Mouse (Mus musculus): Measurements from ENCODE around the gene Srr. TPM values are rescaled to one million over a fixed set of nuclear protein-coding genes. Genes with fewer than 3 reads are reported as not detected.

Srr gene
- polyA plus RNA-seq, 1 experiment from 2014 or later, result 19.2 TPM

DNA sequence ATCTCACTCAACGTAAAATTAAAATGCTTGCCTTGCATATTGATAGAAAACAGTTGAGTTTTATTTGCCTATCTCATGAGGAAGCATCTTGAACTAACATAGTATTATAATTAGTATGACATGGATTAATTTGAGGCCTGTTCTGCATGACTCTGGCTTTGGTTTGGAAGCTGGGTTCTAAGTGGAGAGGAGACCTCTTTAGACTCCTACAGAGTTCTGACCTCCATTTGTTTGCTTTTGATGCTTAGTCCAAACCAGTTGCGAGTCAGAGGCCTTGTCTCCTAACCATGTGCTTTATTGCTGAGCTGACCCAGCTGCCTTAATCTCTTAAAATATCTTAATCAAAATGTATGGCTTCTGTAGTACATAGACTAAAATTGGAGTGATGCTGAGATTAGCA, 31.9 kb upstream of the Srr start:
- ATAC-seq (replicated peaks; ENCODE audit: insufficient number of reproducible peaks, low FRiP score, low TSS enrichment), result no peak
- Histone ChIP-seq H3K4me2 (no peak overlapping the region), H3K4me3 (ENCODE audit: low read depth, low read length) (no peak overlapping the region), H3K4me1 (ENCODE audit: control insufficient read depth, insufficient read depth, low read length) (peaks cover 5% of the 10 kb centered on the region; the same call in 1 of the 2 replicates), H3K27me3 (ENCODE audit: control insufficient read depth, insufficient read depth, low read length) (no peaks in the 10 kb centered on the region), H3K9me3 (replicated peaks; ENCODE audit: control insufficient read depth, low read length) (no peaks in the 10 kb centered on the region), H3K36me3 (ENCODE audit: control insufficient read depth, insufficient read depth, low read length) (no peaks in the 10 kb centered on the region), H3K27ac (ENCODE audit: low read depth, low read length) (no peak overlapping the region), H3K9ac (ENCODE audit: low read depth, low read length) (no peak overlapping the region)
- WGBS (ENCODE audit: insufficient replicate concordance), result 88% methylated on average over 2 of the region's 2 CpGs

DNA sequence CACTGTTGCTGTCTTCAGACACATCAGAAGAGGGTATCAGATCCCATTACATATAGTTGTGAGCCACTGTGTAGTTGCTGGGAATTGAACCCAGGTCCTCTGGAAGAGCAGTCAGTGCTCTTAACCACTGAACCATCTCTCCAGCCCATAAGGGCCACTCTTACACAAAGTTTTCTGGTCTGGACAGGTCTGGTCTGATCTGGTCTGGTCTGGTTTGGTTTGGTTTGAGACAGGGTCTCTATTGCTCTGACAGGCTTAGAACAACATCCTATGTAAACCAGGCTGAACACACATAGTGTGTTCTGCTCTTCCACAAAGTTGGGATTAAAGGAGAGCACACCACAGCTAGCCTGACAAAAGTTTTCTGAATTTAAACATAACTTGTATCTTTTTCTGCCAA, 30.3 kb upstream of the Srr start:
- ATAC-seq (replicated peaks; ENCODE audit: insufficient number of reproducible peaks, low FRiP score, low TSS enrichment), result no peak
- H3K9ac ChIP-seq (ENCODE audit: low read depth, low read length), result no peak overlapping the region
- H3K27me3 ChIP-seq (ENCODE audit: control insufficient read depth, insufficient read depth, low read length), result no peaks in the 10 kb centered on the region
- H3K36me3 ChIP-seq (ENCODE audit: control insufficient read depth, insufficient read depth, low read length), result no peaks in the 10 kb centered on the region
- H3K4me3 ChIP-seq (ENCODE audit: low read depth, low read length), result no peak overlapping the region
- no peaks in the 10 kb centered on the region for H3K9me3 ChIP-seq (replicated peaks; ENCODE audit: control insufficient read depth, low read length)
- no peak overlapping the region for H3K27ac ChIP-seq (ENCODE audit: low read depth, low read length)
- H3K4me2 ChIP-seq, result no peak overlapping the region
- peaks cover 5% of the 10 kb centered on the region; the same call in 1 of the 2 replicates for H3K4me1 ChIP-seq (ENCODE audit: control insufficient read depth, insufficient read depth, low read length)

- Histone ChIP-seq H3K27me3 (ENCODE audit: control insufficient read depth, insufficient read depth, low read length) (no peaks in the 10 kb centered on the region), H3K9ac (ENCODE audit: low read depth, low read length) (no peak overlapping the region), H3K9me3 (replicated peaks; ENCODE audit: control insufficient read depth, low read length) (no peaks in the 10 kb centered on the region), H3K4me2 (no peak overlapping the region), H3K27ac (ENCODE audit: low read depth, low read length) (no peak overlapping the region), H3K36me3 (ENCODE audit: control insufficient read depth, insufficient read depth, low read length) (no peaks in the 10 kb centered on the region), H3K4me3 (ENCODE audit: low read depth, low read length) (no peak overlapping the region), H3K4me1 (ENCODE audit: control insufficient read depth, insufficient read depth, low read length) (peaks cover 5% of the 10 kb centered on the region; the same call in 1 of the 2 replicates)
- ATAC-seq (replicated peaks; ENCODE audit: insufficient number of reproducible peaks, low FRiP score, low TSS enrichment), result no peak
These were observed 29.2 kb upstream of the Srr start for GRCm38 (mm10) chr11:74954901-74955300.

DNA sequence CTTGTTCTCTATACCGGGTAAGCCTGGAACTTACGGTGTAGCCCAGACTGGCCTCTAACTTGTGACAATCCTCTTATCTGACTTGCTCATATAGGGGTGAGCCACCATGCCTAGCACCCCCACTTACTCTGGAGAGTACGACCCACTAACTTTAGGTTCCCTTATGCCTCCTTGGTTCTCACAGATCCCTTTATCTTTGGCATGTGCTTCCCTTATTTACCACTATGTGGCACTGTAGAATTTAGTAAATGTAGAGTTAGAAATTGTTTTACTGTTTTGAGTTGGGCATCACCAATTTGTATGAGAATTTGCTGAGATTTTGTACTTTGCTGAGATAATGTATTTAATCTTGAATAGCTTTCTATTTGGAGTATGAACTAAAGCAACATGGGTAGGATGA, 20.6 kb upstream of the Srr start:
- Histone ChIP-seq H3K36me3 (ENCODE audit: control insufficient read depth, insufficient read depth, low read length) (peaks cover 8% of the 10 kb centered on the region; the same call in 1 of the 2 replicates), H3K27ac (ENCODE audit: low read depth, low read length) (no peak overlapping the region), H3K4me3 (ENCODE audit: low read depth, low read length) (no peak overlapping the region), H3K9me3 (replicated peaks; ENCODE audit: control insufficient read depth, low read length) (no peaks in the 10 kb centered on the region), H3K9ac (ENCODE audit: low read depth, low read length) (no peak overlapping the region), H3K4me1 (ENCODE audit: control insufficient read depth, insufficient read depth, low read length) (no peaks in the 10 kb centered on the region), H3K27me3 (ENCODE audit: control insufficient read depth, insufficient read depth, low read length) (no peaks in the 10 kb centered on the region), H3K4me2 (no peak overlapping the region)
- 66% methylated on average over 3 of the region's 3 CpGs for whole genome bisulfite sequencing (ENCODE audit: insufficient replicate concordance)
- ATAC-seq (replicated peaks; ENCODE audit: insufficient number of reproducible peaks, low FRiP score, low TSS enrichment), result no peak

GRCm38 (mm10) chr11:74930391-74930790, 4.6 kb upstream of the Srr start:
- Histone ChIP-seq H3K4me3 (ENCODE audit: low read depth, low read length) (no peak overlapping the region), H3K27ac (ENCODE audit: low read depth, low read length) (no peak overlapping the region), H3K4me2 (no peak overlapping the region), H3K27me3 (ENCODE audit: control insufficient read depth, insufficient read depth, low read length) (no peaks in the 10 kb centered on the region), H3K9ac (ENCODE audit: low read depth, low read length) (no peak overlapping the region), H3K9me3 (replicated peaks; ENCODE audit: control insufficient read depth, low read length) (no peaks in the 10 kb centered on the region), H3K36me3 (ENCODE audit: control insufficient read depth, insufficient read depth, low read length) (peaks cover 11% of the 10 kb centered on the region), H3K4me1 (ENCODE audit: control insufficient read depth, insufficient read depth, low read length) (peaks cover 9% of the 10 kb centered on the region)
- 91% methylated on average over 7 of the region's 7 CpGs for WGBS (ENCODE audit: insufficient replicate concordance)
- no peak for ATAC-seq (replicated peaks; ENCODE audit: insufficient number of reproducible peaks, low FRiP score, low TSS enrichment)

GRCm38 (mm10) chr11:74929111-74929510, 3.4 kb upstream of the Srr start:
- peaks cover 6% of the 10 kb centered on the region for H3K36me3 ChIP-seq (ENCODE audit: control insufficient read depth, insufficient read depth, low read length)
- no peak overlapping the region for H3K9ac ChIP-seq (ENCODE audit: low read depth, low read length)
- H3K4me2 ChIP-seq, result no peak overlapping the region
- H3K9me3 ChIP-seq (replicated peaks; ENCODE audit: control insufficient read depth, low read length), result no peaks in the 10 kb centered on the region
- WGBS (ENCODE audit: insufficient replicate concordance), result 78% methylated on average over 4 of the region's 4 CpGs
- H3K27ac ChIP-seq (ENCODE audit: low read depth, low read length), result no peak overlapping the region
- ATAC-seq (replicated peaks; ENCODE audit: insufficient number of reproducible peaks, low FRiP score, low TSS enrichment), result no peak
- no peaks in the 10 kb centered on the region for H3K27me3 ChIP-seq (ENCODE audit: control insufficient read depth, insufficient read depth, low read length)
- no peak overlapping the region for H3K4me3 ChIP-seq (ENCODE audit: low read depth, low read length)
- H3K4me1 ChIP-seq (ENCODE audit: control insufficient read depth, insufficient read depth, low read length), result peaks cover 15% of the 10 kb centered on the region

GRCm38 (mm10) chr11:74927236-74927725, 1.5 kb upstream of the Srr start:
- Histone ChIP-seq H3K27ac (ENCODE audit: low read depth, low read length) (no peak overlapping the region), H3K4me1 (ENCODE audit: control insufficient read depth, insufficient read depth, low read length) (peaks cover 15% of the 10 kb centered on the region), H3K36me3 (ENCODE audit: control insufficient read depth, insufficient read depth, low read length) (peaks cover 6% of the 10 kb centered on the region), H3K4me2 (peak overlapping the region; percentile 80), H3K9ac (ENCODE audit: low read depth, low read length) (no peak overlapping the region), H3K27me3 (ENCODE audit: control insufficient read depth, insufficient read depth, low read length) (no peaks in the 10 kb centered on the region), H3K9me3 (replicated peaks; ENCODE audit: control insufficient read depth, low read length) (no peaks in the 10 kb centered on the region), H3K4me3 (ENCODE audit: low read depth, low read length) (no peak overlapping the region)
- WGBS (ENCODE audit: insufficient replicate concordance), result 91% methylated on average over 2 of the region's 2 CpGs
- ATAC-seq (replicated peaks; ENCODE audit: insufficient number of reproducible peaks, low FRiP score, low TSS enrichment), result no peak

DNA sequence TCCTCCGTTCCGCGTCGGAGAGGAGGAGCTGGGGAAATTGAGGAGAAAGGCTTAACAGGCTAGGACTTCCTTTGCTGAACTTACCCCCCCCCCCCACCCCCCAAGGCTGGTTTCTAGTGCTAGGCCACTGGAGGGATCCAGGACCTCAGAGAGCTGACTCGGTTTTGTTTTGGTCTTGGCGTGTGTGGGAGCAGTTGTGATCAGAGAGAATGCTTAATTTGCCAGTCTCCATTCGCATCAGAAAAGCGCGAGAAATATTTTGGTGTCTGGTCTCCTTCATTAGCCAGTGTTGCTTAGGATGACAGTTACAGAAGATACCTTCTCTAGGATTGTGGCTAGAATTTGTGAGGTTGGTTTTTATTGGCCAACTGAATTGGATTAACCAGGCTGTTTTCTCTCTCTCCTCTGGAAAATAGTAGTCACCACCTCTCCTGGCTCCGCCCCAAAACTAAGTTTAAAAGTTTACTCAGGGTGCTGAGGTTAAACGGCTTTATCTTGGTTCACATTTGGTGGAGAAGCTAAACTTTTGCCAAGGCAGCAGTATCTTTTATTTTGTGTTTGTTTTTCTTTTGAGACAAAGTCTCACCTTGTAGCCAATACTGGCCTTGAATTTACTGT, 749 bp upstream of the Srr start:
- peak overlapping the region; percentile 80 for H3K4me2 ChIP-seq
- no peaks in the 10 kb centered on the region for H3K9me3 ChIP-seq (replicated peaks; ENCODE audit: control insufficient read depth, low read length)
- H3K4me3 ChIP-seq (ENCODE audit: low read depth, low read length), result peak overlapping the region; percentile 73
- 4% methylated on average over 11 of the region's 11 CpGs for WGBS (ENCODE audit: insufficient replicate concordance)
- peak overlapping the region; percentile 98 for H3K27ac ChIP-seq (ENCODE audit: low read depth, low read length)
- H3K27me3 ChIP-seq (ENCODE audit: control insufficient read depth, insufficient read depth, low read length), result no peaks in the 10 kb centered on the region
- H3K36me3 ChIP-seq (ENCODE audit: control insufficient read depth, insufficient read depth, low read length), result peaks cover 6% of the 10 kb centered on the region
- H3K4me1 ChIP-seq (ENCODE audit: control insufficient read depth, insufficient read depth, low read length), result peaks cover 15% of the 10 kb centered on the region
- H3K9ac ChIP-seq (ENCODE audit: low read depth, low read length), result peak overlapping the region; percentile 82
- no peak for ATAC-seq (replicated peaks; ENCODE audit: insufficient number of reproducible peaks, low FRiP score, low TSS enrichment)

GRCm38 (mm10) chr11:74924149-74924548, 1.6 kb downstream of the Srr start:
- Histone ChIP-seq H3K4me3 (ENCODE audit: low read depth, low read length) (no peak overlapping the region), H3K9me3 (replicated peaks; ENCODE audit: control insufficient read depth, low read length) (no peaks in the 10 kb centered on the region), H3K4me2 (no peak overlapping the region), H3K36me3 (ENCODE audit: control insufficient read depth, insufficient read depth, low read length) (peaks cover 4% of the 10 kb centered on the region; the same call in 1 of the 2 replicates), H3K27ac (ENCODE audit: low read depth, low read length) (no peak overlapping the region), H3K27me3 (ENCODE audit: control insufficient read depth, insufficient read depth, low read length) (no peaks in the 10 kb centered on the region), H3K4me1 (ENCODE audit: control insufficient read depth, insufficient read depth, low read length) (peaks cover 15% of the 10 kb centered on the region), H3K9ac (ENCODE audit: low read depth, low read length) (no peak overlapping the region)
- WGBS (ENCODE audit: insufficient replicate concordance), result 63% methylated on average over 4 of the region's 4 CpGs
- ATAC-seq (replicated peaks; ENCODE audit: insufficient number of reproducible peaks, low FRiP score, low TSS enrichment), result no peak
